Mouse (Mus musculus) heart, embryonic 12.5 days (tissue): Measurements from ENCODE around the gene Cd99l2. TPM values are rescaled to one million over a fixed set of nuclear protein-coding genes. Genes with fewer than 3 reads are reported as not detected.

Experiments
- ATAC-seq: fragments of 200-750 bp; cut with Nextera tagmentation; 2 replicates; pipeline ENCODE4 v1.8.0; 2017; ENCODE audit warnings: moderate TSS enrichment, moderate library complexity; ENCODE audit not compliant: insufficient number of reproducible peaks, low FRiP score
- H3K27ac ChIP-seq: fragments of 300-500 bp; sonication (generic); 2 replicates; pipeline ENCODE4 v1.5.1; 2016; ENCODE audit warnings: mild to moderate bottlenecking, moderate library complexity; ENCODE audit not compliant: poor library complexity, severe bottlenecking
- H3K27me3 ChIP-seq: fragments of 300-500 bp; sonication (generic); replicated peaks from 2 replicates; pipeline ENCODE4 v1.6.1; 2016; ENCODE audit warnings: mild to moderate bottlenecking, moderate library complexity
- H3K36me3 ChIP-seq: fragments of 300-500 bp; sonication (generic); 2 replicates; pipeline ENCODE4 v1.6.1; 2016; ENCODE audit warnings: mild to moderate bottlenecking, moderate library complexity
- H3K4me1 ChIP-seq: fragments of 300-500 bp; sonication (generic); replicated peaks from 2 replicates; pipeline ENCODE4 v1.6.1; 2016; ENCODE audit warnings: mild to moderate bottlenecking
- H3K4me2 ChIP-seq: fragments of 300-500 bp; sonication (generic); 2 replicates; pipeline ENCODE4 v1.6.1; 2016; ENCODE audit warnings: mild to moderate bottlenecking, moderate library complexity
- H3K4me3 ChIP-seq: fragments of 300-500 bp; sonication (generic); 2 replicates; pipeline ENCODE4 v1.5.1; 2016; ENCODE audit warnings: mild to moderate bottlenecking
- H3K9ac ChIP-seq: fragments of 300-500 bp; sonication (generic); 2 replicates; pipeline ENCODE4 v1.6.1; 2016; ENCODE audit warnings: mild to moderate bottlenecking, moderate library complexity
- H3K9me3 ChIP-seq: fragments of 300-500 bp; sonication (generic); replicated peaks from 2 replicates; pipeline ENCODE4 v1.6.1; 2016; ENCODE audit warnings: mild to moderate bottlenecking, moderate library complexity
- WGBS: fragments of 180-500 bp; shearing (Covaris S2); methylation state at CpG from one replicate; pipeline ENCODE4 v1.1.7; 2016; 5-methylcytosine and 5-hydroxymethylcytosine counted together
- polyA plus RNA-seq: library from polyadenylated mRNA; unstranded; fragments of >200 nt; fragmentation: Nextera tagmentation; extraction: Ambion mirVana; gene quantifications from 2 replicates; pipeline ENCODE4 v1.2.1, GENCODE M21; 2016

The Cd99l2 gene
- polyA plus RNA-seq, 1 experiment from 2014 or later, result 34.8 TPM

GRCm38 (mm10) chrX:71425746-71426519 is 66.7 kb downstream of the Cd99l2 start:
- H3K27me3 ChIP-seq, result 0 out of 2 replicates have a peak, but pooled peaks cover 8% of the 10 kb centered on the region
- H3K4me3 ChIP-seq, result no peak overlapping the region
- H3K4me2 ChIP-seq, result no peak overlapping the region
- H3K4me1 ChIP-seq, result no peaks in the 10 kb centered on the region
- H3K9ac ChIP-seq, result no peak overlapping the region
- peaks cover 10% of the 10 kb centered on the region for H3K36me3 ChIP-seq
- no peak overlapping the region for H3K27ac ChIP-seq
- WGBS, result 48% methylated on average over 9 of the region's 9 CpGs
- no peaks in the 10 kb centered on the region for H3K9me3 ChIP-seq
- no peak for ATAC-seq

- 49% methylated on average over 1 of the region's 1 CpGs for WGBS
- peaks cover 10% of the 10 kb centered on the region for H3K36me3 ChIP-seq
- no peak overlapping the region for H3K4me2 ChIP-seq
- no peak overlapping the region for H3K9ac ChIP-seq
- no peaks in the 10 kb centered on the region for H3K9me3 ChIP-seq
- ATAC-seq, result no peak
- 0 out of 2 replicates have a peak, but pooled peaks cover 8% of the 10 kb centered on the region for H3K27me3 ChIP-seq
- H3K4me1 ChIP-seq, result no peaks in the 10 kb centered on the region
- H3K4me3 ChIP-seq, result no peak overlapping the region
- H3K27ac ChIP-seq, result no peak overlapping the region
These were observed 67.8 kb downstream of the Cd99l2 start for GRCm38 (mm10) chrX:71424852-71425251.

- Histone ChIP-seq H3K36me3 (0 out of 2 replicates have a peak, but pooled peaks cover 5% of the 10 kb centered on the region), H3K4me3 (no peak overlapping the region), H3K27ac (no peak overlapping the region), H3K4me1 (no peaks in the 10 kb centered on the region), H3K9me3 (no peaks in the 10 kb centered on the region), H3K9ac (no peak overlapping the region), H3K27me3 (peaks cover 10% of the 10 kb centered on the region; the same call in 1 of the 2 replicates), H3K4me2 (no peak overlapping the region)
- 79% methylated on average over 4 of the region's 4 CpGs for WGBS
- no peak for ATAC-seq
These were observed 79.0 kb downstream of the Cd99l2 start for GRCm38 (mm10) chrX:71413616-71414015.

DNA sequence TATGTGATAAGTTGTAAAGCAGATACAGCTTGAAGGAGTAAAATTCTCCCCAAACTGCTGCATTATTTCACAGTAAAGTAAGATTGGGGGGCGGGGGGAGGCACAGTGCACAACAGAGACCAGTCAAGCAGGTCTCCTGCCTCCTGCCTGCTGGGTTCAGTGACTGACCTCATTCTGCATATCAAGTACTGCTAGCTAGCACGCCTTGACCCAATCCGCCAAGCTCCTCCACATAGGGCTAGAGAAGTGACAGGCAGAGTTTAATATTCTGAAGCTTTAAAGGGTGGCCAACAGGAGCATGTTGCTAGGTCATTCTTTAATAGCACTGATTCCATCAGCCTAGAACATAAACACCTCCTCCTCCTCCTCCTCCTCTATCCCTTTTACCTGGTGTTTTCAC is 79.9 kb downstream of the Cd99l2 start:
- Histone ChIP-seq H3K4me1 (no peaks in the 10 kb centered on the region), H3K27me3 (peaks cover 10% of the 10 kb centered on the region; the same call in 1 of the 2 replicates)

DNA sequence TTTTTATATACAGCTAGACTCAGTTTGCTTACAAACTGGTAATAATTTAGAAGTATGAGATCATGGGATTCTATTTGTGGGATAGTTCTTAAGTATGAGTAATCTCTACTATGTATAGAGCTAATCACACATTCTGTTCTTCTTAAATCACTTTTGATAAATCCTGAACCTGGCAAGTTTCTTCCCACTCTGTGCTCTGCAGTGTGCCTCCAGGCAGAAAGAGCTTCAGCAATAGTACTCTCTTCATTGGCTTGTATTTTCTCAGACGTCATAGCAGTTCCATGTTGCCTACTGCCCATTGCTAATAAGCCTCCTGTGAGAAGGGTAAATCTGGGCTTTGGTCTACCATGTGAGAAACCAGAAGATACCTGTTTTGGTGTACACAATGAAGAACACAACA is 84.3 kb downstream of the Cd99l2 start:
- Histone ChIP-seq H3K27ac (no peak overlapping the region), H3K9me3 (no peaks in the 10 kb centered on the region), H3K36me3 (no peaks in the 10 kb centered on the region), H3K4me2 (no peak overlapping the region), H3K27me3 (no peaks in the 10 kb centered on the region), H3K9ac (no peak overlapping the region), H3K4me1 (no peaks in the 10 kb centered on the region), H3K4me3 (no peak overlapping the region)
- 62% methylated on average over 1 of the region's 1 CpGs for whole genome bisulfite sequencing
- no peak for ATAC-seq

More for the DNA sequence above, 79.9 kb downstream of the Cd99l2 start:
- no peak for ATAC-seq
- Histone ChIP-seq H3K27ac (no peak overlapping the region), H3K36me3 (0 out of 2 replicates have a peak, but pooled peaks cover 5% of the 10 kb centered on the region), H3K9me3 (no peaks in the 10 kb centered on the region), H3K9ac (no peak overlapping the region), H3K4me3 (no peak overlapping the region), H3K4me2 (no peak overlapping the region)
- 65% methylated on average over 3 of the region's 3 CpGs for WGBS

GRCm38 (mm10) chrX:71406290-71406689 is 86.4 kb downstream of the Cd99l2 start:
- peaks cover 4% of the 10 kb centered on the region; the same call in 1 of the 2 replicates for H3K36me3 ChIP-seq
- no peak overlapping the region for H3K4me2 ChIP-seq
- no peak overlapping the region for H3K4me3 ChIP-seq
- H3K9ac ChIP-seq, result no peak overlapping the region
- H3K27me3 ChIP-seq, result no peaks in the 10 kb centered on the region
- no peaks in the 10 kb centered on the region for H3K4me1 ChIP-seq
- ATAC-seq, result no peak
- H3K27ac ChIP-seq, result no peak overlapping the region
- no peaks in the 10 kb centered on the region for H3K9me3 ChIP-seq

- Histone ChIP-seq H3K9ac (no peak overlapping the region), H3K9me3 (no peaks in the 10 kb centered on the region), H3K4me1 (no peaks in the 10 kb centered on the region), H3K36me3 (peaks cover 8% of the 10 kb centered on the region; the same call in 1 of the 2 replicates), H3K27ac (no peak overlapping the region), H3K4me3 (no peak overlapping the region), H3K27me3 (no peaks in the 10 kb centered on the region), H3K4me2 (no peak overlapping the region)
- ATAC-seq, result no peak
- 68% methylated on average over 4 of the region's 4 CpGs for WGBS
These were observed 96.3 kb downstream of the Cd99l2 start for GRCm38 (mm10) chrX:71396326-71396725.

DNA sequence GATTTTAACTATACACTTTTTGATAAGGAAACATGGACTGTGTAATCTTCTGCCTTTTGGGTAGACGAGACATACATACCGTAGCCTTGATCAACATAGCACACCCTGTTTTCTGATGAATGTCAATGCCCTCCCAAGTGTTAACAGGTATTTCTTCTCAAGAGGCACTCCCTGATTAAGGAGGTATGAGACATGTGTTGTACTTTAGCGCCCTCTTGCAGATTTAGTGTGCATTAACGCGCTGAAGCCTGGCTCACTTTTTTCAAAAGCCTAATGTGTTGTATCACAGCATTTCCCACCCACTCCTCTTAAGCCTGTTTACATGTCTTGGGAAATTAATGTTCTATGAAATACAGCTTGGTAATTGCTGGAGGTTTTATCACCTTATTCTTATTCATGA is 111.1 kb downstream of the Cd99l2 start:
- 29% methylated on average over 5 of the region's 5 CpGs for WGBS
- Histone ChIP-seq H3K9me3 (no peaks in the 10 kb centered on the region), H3K4me3 (no peak overlapping the region), H3K9ac (no peak overlapping the region), H3K4me2 (no peak overlapping the region), H3K36me3 (no peaks in the 10 kb centered on the region), H3K27ac (no peak overlapping the region), H3K4me1 (no peaks in the 10 kb centered on the region), H3K27me3 (no peaks in the 10 kb centered on the region)
- no peak for ATAC-seq

DNA sequence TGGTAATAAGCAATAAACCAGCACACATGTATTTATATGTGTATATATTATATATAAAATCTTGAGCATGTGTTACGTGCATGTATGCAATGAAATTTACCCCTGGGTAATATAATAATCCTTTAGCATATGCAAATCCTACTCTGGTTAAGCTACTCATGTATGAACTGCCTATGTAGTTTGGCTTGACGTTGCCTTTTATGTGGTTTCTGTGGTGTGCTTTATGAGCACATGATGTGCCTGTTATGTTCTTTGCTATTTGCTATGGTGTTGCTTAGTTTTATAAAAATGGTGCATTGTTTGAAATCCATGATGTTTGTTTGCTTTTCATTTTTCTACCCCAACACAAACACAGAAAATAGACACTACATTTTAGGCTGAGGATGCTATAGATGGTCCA is 114.2 kb downstream of the Cd99l2 start:
- H3K36me3 ChIP-seq, result no peaks in the 10 kb centered on the region
- H3K4me3 ChIP-seq, result no peak overlapping the region
- H3K27me3 ChIP-seq, result no peaks in the 10 kb centered on the region
- H3K4me2 ChIP-seq, result no peak overlapping the region
- ATAC-seq, result no peak
- H3K27ac ChIP-seq, result no peak overlapping the region
- H3K4me1 ChIP-seq, result no peaks in the 10 kb centered on the region
- no peaks in the 10 kb centered on the region for H3K9me3 ChIP-seq
- H3K9ac ChIP-seq, result no peak overlapping the region
- WGBS, result 82% methylated on average over 2 of the region's 2 CpGs

DNA sequence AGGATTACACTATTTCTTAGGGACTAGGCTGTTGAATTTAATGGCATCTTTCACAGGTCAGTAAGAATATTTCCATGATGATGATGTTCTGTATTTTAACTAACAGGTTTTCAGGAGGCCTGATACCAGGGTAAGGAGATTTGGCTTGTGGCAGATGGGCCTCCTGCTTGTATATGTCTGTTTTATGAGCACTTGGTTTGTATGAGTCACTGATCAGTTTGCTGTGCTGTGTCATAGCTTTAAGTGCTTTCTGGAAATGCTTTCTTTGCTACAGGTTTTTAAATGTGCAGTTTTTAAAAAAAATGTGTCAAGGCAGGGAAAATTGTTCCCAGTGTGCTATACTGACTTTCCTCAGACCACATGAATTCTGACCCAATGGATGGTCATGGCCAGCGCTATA is 115.9 kb downstream of the Cd99l2 start:
- H3K4me3 ChIP-seq, result no peak overlapping the region
- no peaks in the 10 kb centered on the region for H3K4me1 ChIP-seq
- H3K27me3 ChIP-seq, result no peaks in the 10 kb centered on the region
- H3K9me3 ChIP-seq, result no peaks in the 10 kb centered on the region
- 92% methylated on average over 1 of the region's 1 CpGs for WGBS
- H3K9ac ChIP-seq, result no peak overlapping the region
- no peak overlapping the region for H3K4me2 ChIP-seq
- H3K27ac ChIP-seq, result no peak overlapping the region
- ATAC-seq, result no peak
- no peaks in the 10 kb centered on the region for H3K36me3 ChIP-seq
